ENCODE assay signal across 8 mouse cellular contexts in the genomic region with DNA sequence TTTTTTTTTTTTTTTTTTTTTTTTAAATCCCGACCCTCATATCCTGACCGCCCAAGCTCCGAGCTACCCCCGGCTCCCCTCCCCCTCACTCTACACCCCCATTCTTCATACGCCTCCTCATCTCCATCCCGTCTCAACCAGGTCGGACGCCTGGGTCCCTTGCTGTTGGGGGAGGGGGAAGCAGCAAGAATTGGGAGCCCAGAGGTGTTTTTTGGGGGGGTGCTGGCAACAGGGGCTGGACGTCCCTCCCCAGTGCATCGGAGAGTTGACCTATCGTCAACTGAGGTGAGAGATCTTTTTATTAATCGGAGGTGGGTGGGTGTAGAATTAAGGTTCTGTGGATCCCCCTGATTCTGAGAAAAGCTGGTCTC. TPM values are rescaled to one million over a fixed set of nuclear protein-coding genes. Genes with fewer than 3 reads are reported as not detected.
DNase-seq lines count a peak whose midpoint lies in the region; ATAC-seq and TF ChIP-seq lines count a peak whose summit lies in the region.
"Had no signal": no experiment of that assay in that cellular context is flagged by ENCODE, and none has a peak within 500 bp of the region (broad histone marks: within the 10 kb centered on the region; RNA-seq: fewer than 3 reads in every experiment).

No protein-coding gene starts in this region.

- peak overlapping the region; percentile 76 for H3K4me2 ChIP-seq in hindbrain, postnatal 0 days (ENCODE audit: low read depth, low read length)
- peak overlapping the region; percentile 79 for H3K4me2 ChIP-seq in neural tube, embryonic 13.5 days

- H3K4me1 ChIP-seq in forebrain, embryonic 10.5 days: peaks cover 48% of the 10 kb centered on the region
- H3K4me1 ChIP-seq in hindbrain, postnatal 0 days (ENCODE audit: insufficient read depth, low read length): peaks cover 14% of the 10 kb centered on the region
- peaks cover 58% of the 10 kb centered on the region for H3K4me1 ChIP-seq in neural tube, embryonic 13.5 days (replicated peaks)

- ATAC-seq in hindbrain, postnatal 0 days: peak; percentile 27
- peak; percentile 46; the same call in 1 of the 2 replicates for ATAC-seq in neural tube, embryonic 13.5 days (ENCODE audit: low read depth)

- no peak for DNase-seq in left cerebral cortex, adult 2 months (ENCODE audit: extremely low spot score in 1 of 2, low spot score in 2 of 2)
- no peak for DNase-seq in left cerebral cortex, postnatal 4 days
- no peak for DNase-seq in forebrain, embryonic 10.5 days (ENCODE audit: extremely low spot score, low spot score)
- no peak for DNase-seq in hindbrain, postnatal 0 days (ENCODE audit: low spot score)
- no peak for DNase-seq in B cell, adult 2 months
- DNase-seq in embryo, embryonic 10.5 days (ENCODE audit: low spot score): no peak
- DNase-seq: gastrocnemius, postnatal 25 days had no signal

- H3K4me3 ChIP-seq in left cerebral cortex, adult 2 months: peak overlapping the region; percentile 56
- H3K4me3 ChIP-seq in forebrain, embryonic 10.5 days: peak overlapping the region; percentile 56
- peak overlapping the region; percentile 50 for H3K4me3 ChIP-seq in hindbrain, postnatal 0 days (ENCODE audit: low read length)
- H3K4me3 ChIP-seq in neural tube, embryonic 13.5 days: peak overlapping the region; percentile 54

- whole genome bisulfite sequencing in forebrain, embryonic 10.5 days: 2% methylated on average over 12 of the region's 12 CpGs
- WGBS in hindbrain, postnatal 0 days: 3% methylated on average over 12 of the region's 12 CpGs
- WGBS in neural tube, embryonic 13.5 days: 3% methylated on average over 12 of the region's 12 CpGs

- peaks cover 21% of the 10 kb centered on the region for H3K36me3 ChIP-seq in forebrain, embryonic 10.5 days (replicated peaks)
- 0 out of 2 replicates have a peak, but pooled peaks cover 3% of the 10 kb centered on the region for H3K36me3 ChIP-seq in hindbrain, postnatal 0 days (ENCODE audit: insufficient read depth, low read length)
- H3K36me3 ChIP-seq in neural tube, embryonic 13.5 days: peaks cover 18% of the 10 kb centered on the region

- peak overlapping the region; percentile 56 for H3K9ac ChIP-seq in hindbrain, postnatal 0 days (replicated peaks; ENCODE audit: low read length)
- H3K9ac ChIP-seq in neural tube, embryonic 13.5 days: peak overlapping the region; percentile 79

- no peaks in the 10 kb centered on the region for H3K27me3 ChIP-seq in forebrain, embryonic 10.5 days (ENCODE audit: poor library complexity, severe bottlenecking)
- no peaks in the 10 kb centered on the region for H3K27me3 ChIP-seq in hindbrain, postnatal 0 days (ENCODE audit: insufficient read depth, low read length)
- no peaks in the 10 kb centered on the region for H3K27me3 ChIP-seq in neural tube, embryonic 13.5 days

- H3K9me3 ChIP-seq in forebrain, embryonic 10.5 days: peaks cover 6% of the 10 kb centered on the region; the same call in 1 of the 2 replicates
- H3K9me3 ChIP-seq in hindbrain, postnatal 0 days (ENCODE audit: low read length): no peaks in the 10 kb centered on the region
- H3K9me3 ChIP-seq in neural tube, embryonic 13.5 days: no peaks in the 10 kb centered on the region

- intact Hi-C loops in left cerebral cortex, adult 2 months (cut with DNase I): loop anchor here (5.0 kb wide), 2 partner anchors 59 to 61 kb away; a partner anchor contains a TSS
- intact Hi-C loops in left cerebral cortex, postnatal 4 days (cut with DNase I): loop anchor here (10.0 kb wide), 1 partner anchor 56 kb away; a partner anchor contains a TSS

- TF ChIP-seq CTCF in left cerebral cortex, adult 2 months (IDR thresholded peaks at IDR 0.05): no peak
- TF ChIP-seq CTCF in hindbrain, postnatal 0 days (IDR thresholded peaks at IDR 0.05; ENCODE audit: low read depth): no peak

- H3K27ac ChIP-seq in left cerebral cortex, adult 2 months: peak overlapping the region; percentile 90
- peak overlapping the region; percentile 85 for H3K27ac ChIP-seq in forebrain, embryonic 10.5 days
- peak overlapping the region; percentile 21; the same call in 1 of the 2 replicates for H3K27ac ChIP-seq in hindbrain, postnatal 0 days
- 0 out of 2 replicates have a peak overlapping the region, but pooled peaks have one; percentile 61 for H3K27ac ChIP-seq in neural tube, embryonic 13.5 days (replicated peaks)

RNA-seq across cellular contexts. Expression of a gene that starts 0.6 kb away (rescaled TPM):
- 100 to 1,000 TPM; 176 to 186 TPM for total RNA-seq in left cerebral cortex, adult 2 months (2021)
- total RNA-seq in left cerebral cortex, postnatal 4 days (2021): 100 to 1,000 TPM; 102 to 111 TPM
- polyA plus RNA-seq in forebrain, embryonic 10.5 days (2016; fragmentation: Nextera tagmentation; extraction: Ambion mirVana): 6.7 and 7.1 TPM in 2 replicates
- 36.5 and 49.0 TPM in 2 replicates for total RNA-seq in hindbrain, postnatal 0 days (2014; rRNA removed)
- polyA plus RNA-seq in hindbrain, postnatal 0 days (2015; fragmentation: Nextera tagmentation; extraction: Ambion mirVana): 15.0 and 16.1 TPM in 2 replicates
- polyA plus RNA-seq in neural tube, embryonic 13.5 days (2015; fragmentation: Nextera tagmentation; extraction: Ambion mirVana): 12.1 and 12.8 TPM in 2 replicates
- total RNA-seq: gastrocnemius, postnatal 25 days had no signal

RNA-seq across cellular contexts. Expression of a gene that starts 32.9 kb away (rescaled TPM):
- 1 to 10 TPM; 1.2 TPM for total RNA-seq in left cerebral cortex, adult 2 months (2021)
- 1 to 10 TPM in 1 of 2 experiments, under 1 TPM in 1; 0.91 to 1.2 TPM for total RNA-seq in left cerebral cortex, postnatal 4 days (2021)
- polyA plus RNA-seq in forebrain, embryonic 10.5 days (2016; fragmentation: Nextera tagmentation; extraction: Ambion mirVana): 0.22 and 0.27 TPM in 2 replicates
- total RNA-seq in hindbrain, postnatal 0 days (2014; rRNA removed): not detected in 2 replicates
- 0.26 and 0.28 TPM in 2 replicates for polyA plus RNA-seq in hindbrain, postnatal 0 days (2015; fragmentation: Nextera tagmentation; extraction: Ambion mirVana)
- polyA plus RNA-seq in neural tube, embryonic 13.5 days (2015; fragmentation: Nextera tagmentation; extraction: Ambion mirVana): 0.10 and 0.69 TPM in 2 replicates

RNA-seq across cellular contexts. Expression of a gene that starts 58.3 kb away (rescaled TPM):
- 100 to 1,000 TPM; 180 to 201 TPM for total RNA-seq in left cerebral cortex, adult 2 months (2021)
- 100 to 1,000 TPM; 111 to 123 TPM for total RNA-seq in left cerebral cortex, postnatal 4 days (2021)
- polyA plus RNA-seq in forebrain, embryonic 10.5 days (2016; fragmentation: Nextera tagmentation; extraction: Ambion mirVana): 1.7 and 2.2 TPM in 2 replicates
- total RNA-seq in hindbrain, postnatal 0 days (2014; rRNA removed): 115 and 116 TPM in 2 replicates
- polyA plus RNA-seq in hindbrain, postnatal 0 days (2015; fragmentation: Nextera tagmentation; extraction: Ambion mirVana): 4.0 and 4.6 TPM in 2 replicates
- polyA plus RNA-seq in neural tube, embryonic 13.5 days (2015; fragmentation: Nextera tagmentation; extraction: Ambion mirVana): 4.2 and 4.5 TPM in 2 replicates

Comparison
In these comparisons a context has a peak if more than half of its experiments do, and no peak if none do; other contexts are left out.
1. H3K27ac ChIP-seq: peak in every context shown above with its lines; median percentile 90 in left cerebral cortex, adult 2 months; 85 in forebrain, embryonic 10.5 days; 61 in neural tube, embryonic 13.5 days; 21 in hindbrain, postnatal 0 days.